Mouse (Mus musculus) left cerebral cortex, adult 2 months (tissue): ENCODE data around the gene Agbl2. TPM values are rescaled to one million over a fixed set of nuclear protein-coding genes. Genes with fewer than 3 reads are reported as not detected.

Experiments
- DNase-seq, 2 experiments: peaks; one replicate each; pipeline ENCODE4 v3.0.0; 2021 to 2022; ENCODE audit warnings: low spot score in 2 of 2, mixed read lengths in 1 of 2; ENCODE audit errors: extremely low spot score in 1 of 2
- H3K27ac ChIP-seq: fragments of 200-600 bp; 2 replicates; pipeline ENCODE4 v1.8.1; 2022
- H3K4me3 ChIP-seq: fragments of 200-600 bp; 2 replicates; pipeline ENCODE4 v1.8.1; 2022
- CTCF ChIP-seq: fragments of 200-600 bp; IDR thresholded peaks from 2 replicates; pipeline ENCODE4 v1.8.1; 2022; ENCODE audit warnings: antibody characterized with exemption, mild to moderate bottlenecking, moderate library complexity
- intact Hi-C: fragments of 180-260 bp; cut with DNase I; formaldehyde crosslinking; loops from one replicate; pipeline ENCODE4 v1.15.1; 2025
- total RNA-seq, 2 experiments: library from RNA; stranded (reverse); gene quantifications; 2 replicates each; pipeline ENCODE4 v1.2.3; 2021

Agbl2 gene
- total RNA-seq, 2 experiments from 2014 or later: 0.38 to 0.72 TPM

GRCm38 (mm10) chr2:90877584-90878259 is 95.2 kb downstream of the Agbl2 start:
- TF ChIP-seq CTCF: no peak
- no peak for DNase-seq
- intact Hi-C loops: no loop called here
- H3K4me3 ChIP-seq: no peak overlapping the region
- peak overlapping the region; percentile 63; the same call in 1 of the 2 replicates for H3K27ac ChIP-seq

GRCm38 (mm10) chr2:90879419-90879818 is 96.9 kb downstream of the Agbl2 start:
- Histone ChIP-seq H3K4me3 (no peak overlapping the region), H3K27ac (peak overlapping the region; percentile 28; the same call in 1 of the 2 replicates)
- no peak for TF ChIP-seq CTCF
- no peak for DNase-seq
- intact Hi-C loops: no loop called here

GRCm38 (mm10) chr2:90880144-90880785 is 97.7 kb downstream of the Agbl2 start:
- intact Hi-C loops: no loop called here
- TF ChIP-seq CTCF: no peak
- no peak overlapping the region for H3K27ac ChIP-seq

DNA sequence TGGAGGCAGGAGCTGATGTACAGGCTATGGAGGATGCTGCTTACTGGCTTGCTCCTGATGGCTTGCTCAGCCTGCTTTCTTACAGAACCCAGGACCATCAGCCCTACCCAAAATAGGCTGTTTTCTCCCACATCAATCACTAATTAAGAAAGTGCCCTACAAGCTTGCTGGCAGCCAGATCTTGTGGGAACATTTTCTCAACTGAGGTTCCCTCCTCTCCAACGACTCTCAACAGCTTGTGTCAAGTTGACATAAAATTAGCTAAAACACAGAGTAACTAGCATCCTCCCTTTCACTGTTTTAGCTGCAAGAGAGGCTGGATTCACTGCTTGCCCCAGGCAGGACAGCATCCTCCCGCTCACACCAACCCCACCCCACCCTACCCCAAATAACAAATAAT is 99.3 kb downstream of the Agbl2 start:
- intact Hi-C loops: no loop called here
- Histone ChIP-seq H3K27ac (no peak overlapping the region), H3K4me3 (no peak overlapping the region)
- TF ChIP-seq CTCF: no peak
- no peak for DNase-seq

More at GRCm38 (mm10) chr2:90880144-90880785, 97.7 kb downstream of the Agbl2 start:
- no peak overlapping the region for H3K4me3 ChIP-seq
- no peak for DNase-seq

Other genes with a start within 250 kb of the Agbl2 start
- gene Ptprj, start 202.1 kb upstream of the Agbl2 start, total RNA-seq: 100 to 1,000 TPM; 114 to 117 TPM
- gene Nup160, start 105.5 kb upstream of the Agbl2 start, total RNA-seq: 10 to 100 TPM; 15.2 to 25.4 TPM
- gene Fnbp4, start 37.4 kb upstream of the Agbl2 start, total RNA-seq: 10 to 100 TPM; 63.1 to 72.4 TPM
- 100 to 1,000 TPM in 1 of 2 experiments, 10 to 100 TPM in 1; 99.8 to 115 TPM for gene Mtch2, start 64.4 kb downstream of the Agbl2 start, total RNA-seq
- 100 to 1,000 TPM; 259 to 287 TPM for gene C1qtnf4, start 103.1 kb downstream of the Agbl2 start, total RNA-seq
- gene Kbtbd4, start 122.0 kb downstream of the Agbl2 start, total RNA-seq: 10 to 100 TPM; 36.5 to 41.2 TPM
- gene Ndufs3, start 122.1 kb downstream of the Agbl2 start, total RNA-seq: 100 to 1,000 TPM; 217 to 242 TPM
- 100 to 1,000 TPM; 146 to 149 TPM for gene Celf1, start 157.7 kb downstream of the Agbl2 start, total RNA-seq